Mouse (Mus musculus): Measurements from ENCODE around the gene Olfr668. TPM values are rescaled to one million over a fixed set of nuclear protein-coding genes. Genes with fewer than 3 reads are reported as not detected.

The Olfr668 gene
- polyA plus RNA-seq (2014; fragmentation: Illumina TruSeq; extraction: RNeasy Lipid Tissue Mini Kit (QIAGEN cat#74804)): not detected

DNA sequence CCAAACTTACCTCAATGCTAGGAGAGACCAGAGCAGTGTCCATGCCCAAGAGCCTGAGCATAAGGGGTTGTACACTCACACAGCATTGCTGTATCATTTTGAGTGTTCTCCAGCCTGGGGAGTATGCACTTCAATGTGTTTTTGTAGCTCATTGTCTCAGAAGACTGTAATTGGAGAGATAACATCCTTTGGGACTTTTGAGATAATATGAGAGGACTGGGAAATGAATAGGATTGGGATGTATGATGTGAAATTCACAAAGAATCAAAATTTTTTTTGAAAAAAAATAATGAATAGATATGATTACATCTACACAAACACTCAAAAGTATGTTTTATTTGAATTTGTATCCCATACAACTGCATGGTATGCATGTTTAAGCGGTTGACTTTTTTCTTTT, at the start of gene Olfr668:
Gene Olfr668, minus strand, starts transcription at position 101 of the 400 bp plus-strand sequence.

DNA sequence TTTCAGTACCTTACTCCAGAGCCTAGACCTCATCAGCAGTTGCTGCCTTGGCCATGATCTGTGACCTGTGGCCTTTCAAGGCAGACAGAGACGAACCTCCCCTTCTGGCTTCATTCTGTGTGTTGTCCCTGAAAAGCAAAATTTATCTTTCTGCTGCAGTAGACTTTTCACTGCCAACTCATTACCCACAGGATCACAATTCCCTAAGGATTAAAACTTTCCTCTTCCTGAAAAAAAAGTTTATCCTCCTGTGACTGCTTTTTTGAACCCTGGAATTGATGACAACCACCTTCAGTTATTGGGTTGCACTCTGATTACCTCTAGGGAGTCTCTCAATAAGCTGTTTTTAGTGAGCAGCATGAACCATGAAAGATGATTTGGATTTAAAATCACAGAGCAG, 34.7 kb upstream of the Olfr668 start, which contains the start of gene Olfr670:
Gene Olfr670, minus strand, starts transcription at position 101 of the 400 bp plus-strand sequence.

DNA sequence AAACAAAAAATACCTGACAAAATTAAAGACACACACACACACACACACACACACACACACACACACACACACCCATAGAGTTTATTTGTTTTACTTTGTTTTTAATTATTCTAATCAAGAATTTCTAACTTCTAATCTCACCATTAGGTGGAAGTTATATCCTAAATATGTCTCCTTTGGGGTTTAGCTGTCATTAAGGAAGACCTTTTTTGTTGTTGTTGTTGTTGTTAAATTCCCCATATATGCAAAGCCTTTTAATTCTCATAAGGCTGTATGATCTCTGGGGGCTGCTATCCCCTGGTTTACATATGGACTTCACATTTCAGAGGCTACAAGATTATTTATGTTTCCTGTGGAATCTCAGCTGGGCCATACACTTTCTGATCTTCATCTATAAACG, 6.1 kb upstream of the Olfr668 start, which contains the start of gene Olfr669:
Gene Olfr669, plus strand, starts transcription at position 301 of the 400 bp plus-strand sequence.

DNA sequence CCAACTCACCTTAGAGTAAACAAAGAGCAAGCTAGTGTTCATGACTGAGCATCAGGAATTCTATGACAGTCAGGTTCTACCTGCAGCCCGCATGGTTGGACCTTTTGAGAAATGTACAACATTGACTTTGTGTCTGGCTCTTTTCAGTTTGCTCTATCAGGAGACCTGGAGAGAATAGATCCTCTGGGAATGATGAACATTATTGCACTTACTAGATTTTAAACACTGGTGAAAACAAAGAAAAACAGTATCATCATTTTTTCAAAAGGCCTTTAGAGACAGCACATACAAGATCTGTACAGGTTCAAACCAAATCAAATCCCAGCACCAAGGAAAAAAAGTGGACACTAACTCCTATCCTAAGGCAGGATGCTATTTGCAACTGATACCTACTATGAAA, 6.5 kb downstream of the Olfr668 start, which contains the start of gene Olfr667:
Gene Olfr667, minus strand, starts transcription at position 101 of the 400 bp plus-strand sequence.

DNA sequence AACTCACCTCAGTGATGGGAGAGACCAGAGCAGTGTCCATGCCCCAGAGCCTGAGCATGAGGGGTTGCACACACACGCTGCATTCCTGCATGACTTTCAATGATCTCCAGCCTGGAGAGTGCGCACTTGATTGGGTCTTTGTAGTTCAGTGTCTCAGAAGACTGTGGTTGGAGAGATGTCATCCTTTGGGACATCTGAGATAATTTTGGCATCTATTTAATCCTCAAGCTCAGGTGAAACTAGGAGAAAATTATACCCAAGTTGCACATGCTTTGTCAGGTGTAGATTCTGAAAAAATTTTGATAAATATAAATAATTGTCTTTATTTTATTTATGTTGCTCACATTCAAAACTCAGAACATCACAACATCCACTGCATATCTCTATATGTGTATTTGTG, 32.0 kb downstream of the Olfr668 start, which contains the start of gene Olfr666:
Gene Olfr666, minus strand, starts transcription at position 101 of the 400 bp plus-strand sequence.

DNA sequence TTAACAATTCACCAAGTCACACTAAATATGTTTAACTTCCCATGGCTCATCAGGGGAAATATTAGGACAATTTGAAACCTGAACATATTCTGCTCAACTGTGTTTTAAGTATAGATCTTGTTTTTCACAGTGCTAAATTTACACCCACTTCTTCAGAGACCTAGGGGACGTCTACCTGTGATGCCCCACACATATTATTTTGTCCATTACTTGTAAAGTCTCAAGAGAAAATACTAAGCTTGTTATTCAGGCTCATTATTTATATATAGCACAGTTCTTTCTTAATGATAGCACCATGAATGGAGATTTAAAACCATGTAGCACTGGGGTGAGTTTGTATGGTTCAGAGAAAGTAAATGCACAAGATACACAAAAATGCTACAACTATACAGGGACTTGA, 50.1 kb downstream of the Olfr668 start, which contains the start of gene Olfr665:
Gene Olfr665, plus strand, starts transcription at position 301 of the 400 bp plus-strand sequence.

Other genes with a start within 250 kb of the Olfr668 start
- not detected for gene Olfr661, start 241.6 kb downstream of the Olfr668 start, polyA plus RNA-seq (2014; fragmentation: Illumina TruSeq; extraction: RNeasy Lipid Tissue Mini Kit (QIAGEN cat#74804))
- not detected for gene Usp17le, start 150.6 kb downstream of the Olfr668 start, polyA plus RNA-seq (2014; fragmentation: Illumina TruSeq; extraction: RNeasy Lipid Tissue Mini Kit (QIAGEN cat#74804))
- gene Usp17lb, start 85.5 kb downstream of the Olfr668 start, polyA plus RNA-seq (2014; fragmentation: Illumina TruSeq; extraction: RNeasy Lipid Tissue Mini Kit (QIAGEN cat#74804)): not detected
- not detected for gene Usp17la, start 71.0 kb downstream of the Olfr668 start, polyA plus RNA-seq (2014; fragmentation: Illumina TruSeq; extraction: RNeasy Lipid Tissue Mini Kit (QIAGEN cat#74804))
- gene Olfr665, start 50.0 kb downstream of the Olfr668 start, polyA plus RNA-seq (2014; fragmentation: Illumina TruSeq; extraction: RNeasy Lipid Tissue Mini Kit (QIAGEN cat#74804)): not detected
- not detected for gene Olfr666, start 32.1 kb downstream of the Olfr668 start, polyA plus RNA-seq (2014; fragmentation: Illumina TruSeq; extraction: RNeasy Lipid Tissue Mini Kit (QIAGEN cat#74804))
- not detected for gene Olfr667, start 6.6 kb downstream of the Olfr668 start, polyA plus RNA-seq (2014; fragmentation: Illumina TruSeq; extraction: RNeasy Lipid Tissue Mini Kit (QIAGEN cat#74804))
- not detected for gene Olfr669, start 6.2 kb upstream of the Olfr668 start, polyA plus RNA-seq (2014; fragmentation: Illumina TruSeq; extraction: RNeasy Lipid Tissue Mini Kit (QIAGEN cat#74804))
- gene Olfr670, start 34.6 kb upstream of the Olfr668 start, polyA plus RNA-seq (2014; fragmentation: Illumina TruSeq; extraction: RNeasy Lipid Tissue Mini Kit (QIAGEN cat#74804)): not detected
- gene Olfr671, start 51.1 kb upstream of the Olfr668 start, polyA plus RNA-seq (2014; fragmentation: Illumina TruSeq; extraction: RNeasy Lipid Tissue Mini Kit (QIAGEN cat#74804)): not detected
- gene Olfr672, start 74.0 kb upstream of the Olfr668 start, polyA plus RNA-seq (2014; fragmentation: Illumina TruSeq; extraction: RNeasy Lipid Tissue Mini Kit (QIAGEN cat#74804)): not detected
- not detected for gene Olfr675, start 100.4 kb upstream of the Olfr668 start, polyA plus RNA-seq (2014; fragmentation: Illumina TruSeq; extraction: RNeasy Lipid Tissue Mini Kit (QIAGEN cat#74804))
- gene Olfr676, start 104.6 kb upstream of the Olfr668 start, polyA plus RNA-seq (2014; fragmentation: Illumina TruSeq; extraction: RNeasy Lipid Tissue Mini Kit (QIAGEN cat#74804)): not detected
- not detected for gene Olfr677, start 123.3 kb upstream of the Olfr668 start, polyA plus RNA-seq (2014; fragmentation: Illumina TruSeq; extraction: RNeasy Lipid Tissue Mini Kit (QIAGEN cat#74804))
- not detected for gene Olfr678, start 136.4 kb upstream of the Olfr668 start, polyA plus RNA-seq (2014; fragmentation: Illumina TruSeq; extraction: RNeasy Lipid Tissue Mini Kit (QIAGEN cat#74804))
- gene Olfr679, start 153.1 kb upstream of the Olfr668 start, polyA plus RNA-seq (2014; fragmentation: Illumina TruSeq; extraction: RNeasy Lipid Tissue Mini Kit (QIAGEN cat#74804)): not detected
- not detected for gene Olfr680-ps1, start 164.8 kb upstream of the Olfr668 start, polyA plus RNA-seq (2014; fragmentation: Illumina TruSeq; extraction: RNeasy Lipid Tissue Mini Kit (QIAGEN cat#74804))
- not detected for gene Olfr681, start 188.8 kb upstream of the Olfr668 start, polyA plus RNA-seq (2014; fragmentation: Illumina TruSeq; extraction: RNeasy Lipid Tissue Mini Kit (QIAGEN cat#74804))
- gene Olfr683, start 219.0 kb upstream of the Olfr668 start, polyA plus RNA-seq (2014; fragmentation: Illumina TruSeq; extraction: RNeasy Lipid Tissue Mini Kit (QIAGEN cat#74804)): not detected
- not detected for gene Olfr684, start 235.6 kb upstream of the Olfr668 start, polyA plus RNA-seq (2014; fragmentation: Illumina TruSeq; extraction: RNeasy Lipid Tissue Mini Kit (QIAGEN cat#74804))

All from ovary, adult 10 weeks (tissue).